ENCODE assay signal across 8 mouse cellular contexts in genomic region chr6:122811280-122811652, GRCm38 (mm10). TPM values are rescaled to one million over a fixed set of nuclear protein-coding genes. Genes with fewer than 3 reads are reported as not detected.
DNase-seq lines count a peak whose midpoint lies in the region; ATAC-seq and TF ChIP-seq lines count a peak whose summit lies in the region.

No protein-coding gene starts in this region.

- dilution Hi-C loops in CH12.LX (cut with MboI; ENCODE audit: extremely low pct_ligation_motif_present, extremely low pct_unique_long_range_greater_than_20kb, low sequenced_read_pairs), result no loop called here

- 1% methylated on average over 38 of the region's 38 CpGs for WGBS in heart, embryonic 14.5 days
- WGBS in liver, embryonic 14.5 days (ENCODE audit: insufficient replicate concordance), result 1% methylated on average over 38 of the region's 38 CpGs
- WGBS in stomach, embryonic 16.5 days, result under 1% methylated on average over 38 of the region's 38 CpGs

- peak; percentile 87 for DNase-seq in CH12.LX (ENCODE audit: extremely low read depth)
- DNase-seq in c-Kit-negative CD71-positive TER-119-positive erythroid progenitor cells, embryonic 14.5 days (ENCODE audit: low read depth, low spot score), result peak; percentile 87
- DNase-seq in fibroblast of lung, adult 2 months (ENCODE audit: low read depth), result peak; percentile 65
- peak; percentile 96 to 98 for DNase-seq in kidney, postnatal 25 days
- peak; percentile 86 to 90 (median 87) for DNase-seq in liver, embryonic 14.5 days (ENCODE audit: low read depth in 3 of 3, low spot score in 3 of 3)
- peak; percentile 88 for DNase-seq in neural tube, embryonic 10.5 days (ENCODE audit: extremely low spot score, low spot score)

- in situ Hi-C loops in CH12.LX (cut with MboI; ENCODE audit: low pct_ligation_motif_present, low pct_unique_long_range_greater_than_20kb, low sequenced_read_pairs), result no loop called here

- TF ChIP-seq POLR2A in CH12.LX (IDR thresholded peaks at IDR 0.05; ENCODE audit: low read depth, low read length), result peak; percentile 89

- no peaks in the 10 kb centered on the region for H3K9me3 ChIP-seq in CH12.LX (replicated peaks; ENCODE audit: low read length)
- H3K9me3 ChIP-seq in heart, embryonic 14.5 days (ENCODE audit: control insufficient read depth, low read length), result no peaks in the 10 kb centered on the region
- no peaks in the 10 kb centered on the region for H3K9me3 ChIP-seq in liver, embryonic 14.5 days (ENCODE audit: control insufficient read depth, low read length)
- no peaks in the 10 kb centered on the region for H3K9me3 ChIP-seq in stomach, embryonic 16.5 days (replicated peaks; ENCODE audit: control insufficient read depth, low read length)

- H3K4me2 ChIP-seq in CH12.LX (ENCODE audit: insufficient read depth, low read depth, poor library complexity, severe bottlenecking), result no peak overlapping the region; the same call in 1 of the 2 replicates
- peak overlapping the region; percentile 66 for H3K4me2 ChIP-seq in heart, embryonic 14.5 days (ENCODE audit: low read length)
- H3K4me2 ChIP-seq in liver, embryonic 14.5 days (ENCODE audit: low read depth), result peak overlapping the region; percentile 85
- H3K4me2 ChIP-seq in stomach, embryonic 16.5 days (ENCODE audit: low read depth, low read length), result peak overlapping the region; percentile 79

- peak overlapping the region; percentile 51 to 69 (median 62) for H3K4me3 ChIP-seq in CH12.LX (replicated peaks in 1 of 3; ENCODE audit: low read depth in 2 of 3, low read length in 2 of 3, poor library complexity in 1 of 3)
- H3K4me3 ChIP-seq in heart, embryonic 14.5 days (ENCODE audit: control insufficient read depth in 1 of 2, insufficient read depth in 1 of 2, low read depth in 1 of 2, low read length in 2 of 2), result peak overlapping the region; percentile 60 to 98
- H3K4me3 ChIP-seq in liver, embryonic 14.5 days (ENCODE audit: insufficient read depth in 1 of 2, low read depth in 2 of 2, low read length in 2 of 2), result peak overlapping the region; percentile 80 to 87
- peak overlapping the region; percentile 69 for H3K4me3 ChIP-seq in stomach, embryonic 16.5 days (replicated peaks; ENCODE audit: low read length)

- H3K36me3 ChIP-seq in CH12.LX (replicated peaks in 1 of 2; ENCODE audit: control insufficient read depth in 1 of 2, insufficient read depth in 1 of 2, low read length in 1 of 2), result peaks cover 0 to 13% of the 10 kb centered on the region in 2 experiments
- no peaks in the 10 kb centered on the region for H3K36me3 ChIP-seq in heart, embryonic 14.5 days (ENCODE audit: control insufficient read depth, insufficient read depth, low read length)
- no peaks in the 10 kb centered on the region for H3K36me3 ChIP-seq in liver, embryonic 14.5 days (replicated peaks; ENCODE audit: control insufficient read depth, insufficient read depth, low read depth)
- H3K36me3 ChIP-seq in stomach, embryonic 16.5 days (ENCODE audit: control insufficient read depth, insufficient read depth, low read length), result no peaks in the 10 kb centered on the region

- TF ChIP-seq CTCF in CH12.LX (conservative IDR thresholded peaks at IDR 0.05 in 1 of 2, IDR thresholded peaks at IDR 0.05 in 1 of 2; ENCODE audit: low read depth in 2 of 2, low read length in 2 of 2), result peak in 1 of 2 experiments; percentile 7; a peak in 1 of 4 replicates
- TF ChIP-seq CTCF in liver, embryonic 14.5 days (IDR thresholded peaks at IDR 0.05; ENCODE audit: low read depth), result peak; percentile 47

- H3K27me3 ChIP-seq in CH12.LX (replicated peaks), result no peaks in the 10 kb centered on the region
- H3K27me3 ChIP-seq in heart, embryonic 14.5 days (ENCODE audit: control insufficient read depth, insufficient read depth, low read length), result no peaks in the 10 kb centered on the region
- H3K27me3 ChIP-seq in liver, embryonic 14.5 days (ENCODE audit: control insufficient read depth, insufficient read depth, low read length), result no peaks in the 10 kb centered on the region
- no peaks in the 10 kb centered on the region for H3K27me3 ChIP-seq in stomach, embryonic 16.5 days (ENCODE audit: control insufficient read depth, insufficient read depth, low read length)

- no peak for TF ChIP-seq EP300 in CH12.LX (IDR thresholded peaks at IDR 0.05; ENCODE audit: low read length)
- no peak for TF ChIP-seq EP300 in liver, embryonic 14.5 days (IDR thresholded peaks at IDR 0.05; ENCODE audit: low read depth)

- H3K9ac ChIP-seq in CH12.LX (ENCODE audit: insufficient read depth, low read depth), result peak overlapping the region; percentile 64
- H3K9ac ChIP-seq in heart, embryonic 14.5 days (ENCODE audit: low read length), result peak overlapping the region; percentile 82
- H3K9ac ChIP-seq in liver, embryonic 14.5 days (replicated peaks), result peak overlapping the region; percentile 92
- peak overlapping the region; percentile 91 for H3K9ac ChIP-seq in stomach, embryonic 16.5 days (ENCODE audit: low read length)

- H3K79me2 ChIP-seq in CH12.LX (replicated peaks; ENCODE audit: control insufficient read depth, extremely low read depth, insufficient read depth, poor library complexity, severe bottlenecking), result no peaks in the 10 kb centered on the region

- ATAC-seq in heart, embryonic 14.5 days (ENCODE audit: insufficient number of reproducible peaks, insufficient read depth, low FRiP score, low read depth), result peak; percentile 95
- peak; percentile 89 for ATAC-seq in liver, embryonic 14.5 days (ENCODE audit: insufficient read depth)
- ATAC-seq in stomach, embryonic 16.5 days (ENCODE audit: insufficient read depth, low FRiP score), result peak; percentile 95

- peaks cover 2 to 27% of the 10 kb centered on the region in 2 experiments; a peak in 2 of 4 replicates for H3K4me1 ChIP-seq in CH12.LX (ENCODE audit: control insufficient read depth in 1 of 2, insufficient read depth in 2 of 2)
- H3K4me1 ChIP-seq in heart, embryonic 14.5 days (ENCODE audit: control insufficient read depth in 2 of 2, insufficient read depth in 2 of 2, low read length in 2 of 2), result peaks cover 3 to 6% of the 10 kb centered on the region in 2 experiments; a peak in 3 of 4 replicates
- H3K4me1 ChIP-seq in liver, embryonic 14.5 days (replicated peaks; ENCODE audit: control insufficient read depth in 2 of 2, insufficient read depth in 2 of 2, low read length in 1 of 2), result peaks cover 21 to 24% of the 10 kb centered on the region in 2 experiments
- peaks cover 7% of the 10 kb centered on the region for H3K4me1 ChIP-seq in stomach, embryonic 16.5 days (ENCODE audit: control insufficient read depth, insufficient read depth, low read length)

- H3K27ac ChIP-seq in CH12.LX (ENCODE audit: insufficient read depth, low read depth), result peak overlapping the region; percentile 83
- peak overlapping the region; percentile 99 to 100 for H3K27ac ChIP-seq in heart, embryonic 14.5 days (replicated peaks in 1 of 2; ENCODE audit: control insufficient read depth in 1 of 2, insufficient read depth in 1 of 2, low read depth in 2 of 2, low read length in 2 of 2)
- peak overlapping the region; percentile 100 for H3K27ac ChIP-seq in liver, embryonic 14.5 days
- H3K27ac ChIP-seq in stomach, embryonic 16.5 days (ENCODE audit: low read length), result peak overlapping the region; percentile 100

- TF ChIP-seq RAD21 in CH12.LX (IDR thresholded peaks at IDR 0.05; ENCODE audit: low read depth, low read length), result no peak

TF ChIP-seq in CH12.LX, 34 proteins besides CTCF, POLR2A, EP300 and RAD21 (continues in another document):
- TF ChIP-seq E2F4 (IDR thresholded peaks at IDR 0.05; ENCODE audit: insufficient replicate concordance, low read depth, low read length) (no peak), ZC3H11A (IDR thresholded peaks at IDR 0.05; ENCODE audit: low read depth, low read length) (no peak), MAFK (IDR thresholded peaks at IDR 0.05; ENCODE audit: insufficient replicate concordance, low read length) (no peak), NRF1 (IDR thresholded peaks at IDR 0.05; ENCODE audit: low read depth, low read length) (no peak), GABPA (IDR thresholded peaks at IDR 0.05; ENCODE audit: insufficient replicate concordance, low read depth, low read length) (no peak), ZNF384 (IDR thresholded peaks at IDR 0.05; ENCODE audit: low read depth, low read length) (no peak), CHD1 (IDR thresholded peaks at IDR 0.05; ENCODE audit: low read depth, low read length) (no peak; the same call in 1 of the 2 replicates), MYC (IDR thresholded peaks at IDR 0.05; ENCODE audit: low read depth, low read length) (no peak), ZKSCAN1 (IDR thresholded peaks at IDR 0.05; ENCODE audit: borderline replicate concordance, low read depth, low read length) (no peak), USF1 (IDR thresholded peaks at IDR 0.05; ENCODE audit: low read depth, low read length) (no peak), CHD2 (IDR thresholded peaks at IDR 0.05; ENCODE audit: low read length) (no peak), ETS1 (conservative IDR thresholded peaks at IDR 0.05; ENCODE audit: low read depth, low read length) (no peak)

RNA-seq across cellular contexts. Expression of gene Foxj2, which starts 8.4 kb away (rescaled TPM):
- total RNA-seq in CH12.LX (2012; rRNA removed), result 2.5 and 2.7 TPM in 2 replicates
- 1.8 and 1.9 TPM in 2 replicates for total RNA-seq in CH12.LX (2014; rRNA removed)
- polyA plus RNA-seq in CH12.LX (2012; ENCODE audit: insufficient read length, low read depth), result 4.6 and 5.4 TPM in 2 replicates
- 7.8 and 7.9 TPM in 2 replicates for polyA plus RNA-seq in heart, embryonic 14.5 days (2014; fragmentation: Nextera tagmentation; extraction: Ambion mirVana)
- 1.3 TPM in 2 replicates for polyA plus RNA-seq in liver, embryonic 14.5 days (2012; rRNA removed)
- 1.1 and 1.3 TPM in 2 replicates for polyA plus RNA-seq in liver, embryonic 14.5 days (2014; fragmentation: Nextera tagmentation; extraction: Ambion mirVana)
- polyA plus RNA-seq in stomach, embryonic 16.5 days (2015; fragmentation: Nextera tagmentation; extraction: Ambion mirVana), result 5.2 and 5.9 TPM in 2 replicates

RNA-seq across cellular contexts. Expression of gene Slc2a3, which starts 9.8 kb away (rescaled TPM):
- 27.8 and 38.3 TPM in 2 replicates for total RNA-seq in CH12.LX (2012; rRNA removed)
- 29.7 and 32.4 TPM in 2 replicates for total RNA-seq in CH12.LX (2014; rRNA removed)
- polyA plus RNA-seq in CH12.LX (2012; ENCODE audit: insufficient read length, low read depth), result 23.7 and 28.8 TPM in 2 replicates
- 10.3 and 10.7 TPM in 2 replicates for polyA plus RNA-seq in heart, embryonic 14.5 days (2014; fragmentation: Nextera tagmentation; extraction: Ambion mirVana)
- 8.7 and 9.6 TPM in 2 replicates for polyA plus RNA-seq in liver, embryonic 14.5 days (2012; rRNA removed)
- 13.9 and 16.0 TPM in 2 replicates for polyA plus RNA-seq in liver, embryonic 14.5 days (2014; fragmentation: Nextera tagmentation; extraction: Ambion mirVana)
- 11.2 and 12.1 TPM in 2 replicates for polyA plus RNA-seq in stomach, embryonic 16.5 days (2015; fragmentation: Nextera tagmentation; extraction: Ambion mirVana)

RNA-seq across cellular contexts. Expression of gene C3ar1, which starts 44.7 kb away (rescaled TPM):
- total RNA-seq in CH12.LX (2012; rRNA removed) (0.89 and 1.1 TPM in 2 replicates), CH12.LX (2014; rRNA removed) (1.4 and 1.6 TPM in 2 replicates)
- polyA plus RNA-seq in CH12.LX (2012; ENCODE audit: insufficient read length, low read depth), result 4.7 TPM in 2 replicates
- polyA plus RNA-seq in heart, embryonic 14.5 days (2014; fragmentation: Nextera tagmentation; extraction: Ambion mirVana), result 3.1 and 4.2 TPM in 2 replicates
- polyA plus RNA-seq in liver, embryonic 14.5 days (2012; rRNA removed), result 0.55 and 0.57 TPM in 2 replicates
- polyA plus RNA-seq in liver, embryonic 14.5 days (2014; fragmentation: Nextera tagmentation; extraction: Ambion mirVana), result 0.59 and 0.66 TPM in 2 replicates
- polyA plus RNA-seq in stomach, embryonic 16.5 days (2015; fragmentation: Nextera tagmentation; extraction: Ambion mirVana), result 2.5 and 3.2 TPM in 2 replicates

Comparison
In these comparisons a context has a peak if more than half of its experiments do, and no peak if none do; other contexts are left out.
1. Peak in every context shown above with its lines: DNase-seq, ATAC-seq, H3K4me3 ChIP-seq and H3K27ac ChIP-seq.